Mouse (Mus musculus): Measurements from ENCODE around the gene Tm4sf5.
"Not testable (repeated sequence)": the region's sequence is repeated elsewhere in the genome, so short reads cannot be mapped to it uniquely, and the experiment has no call there.

Tm4sf5 gene

DNA sequence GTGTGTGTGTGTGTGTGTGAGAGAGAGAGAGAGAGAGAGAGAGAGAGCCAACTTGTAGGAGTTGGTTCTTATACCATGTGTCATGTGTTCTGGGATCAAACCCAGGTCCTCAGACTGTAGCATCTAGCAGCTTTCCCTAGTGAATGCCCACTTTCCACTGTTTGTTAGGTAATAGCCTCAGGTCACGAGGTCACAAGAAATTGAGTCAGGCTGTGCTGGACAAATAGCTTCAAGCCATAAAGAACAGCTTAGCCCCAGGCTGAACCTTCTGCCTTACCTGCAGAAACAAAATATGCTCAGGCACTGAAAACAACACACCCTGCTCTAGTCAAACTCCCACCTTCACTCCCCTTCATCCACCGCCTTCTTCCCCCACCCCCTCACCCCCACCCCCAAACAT, 6.2 kb downstream of the Tm4sf5 start:
- DNase-seq, result no peak

DNA sequence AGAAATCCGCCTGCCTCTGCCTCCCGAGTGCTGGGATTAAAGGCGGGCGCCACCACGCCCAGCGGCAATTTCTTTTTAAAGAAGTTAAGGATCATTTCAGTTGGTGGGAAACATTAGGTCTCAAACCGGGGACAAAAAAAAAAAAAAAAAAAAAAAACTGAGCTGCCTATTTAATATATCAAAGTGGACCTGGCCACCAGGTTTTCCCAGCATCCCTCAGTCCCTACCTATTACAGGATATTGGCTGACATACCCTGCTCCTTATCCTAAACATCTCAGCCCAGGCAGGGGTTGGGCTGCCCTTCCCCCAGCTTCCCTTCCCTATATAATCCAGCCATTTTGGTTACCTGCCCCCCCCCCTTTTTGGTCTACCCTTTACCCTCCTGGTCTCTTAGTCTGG, 6.8 kb downstream of the Tm4sf5 start:
- no peak for DNase-seq

DNA sequence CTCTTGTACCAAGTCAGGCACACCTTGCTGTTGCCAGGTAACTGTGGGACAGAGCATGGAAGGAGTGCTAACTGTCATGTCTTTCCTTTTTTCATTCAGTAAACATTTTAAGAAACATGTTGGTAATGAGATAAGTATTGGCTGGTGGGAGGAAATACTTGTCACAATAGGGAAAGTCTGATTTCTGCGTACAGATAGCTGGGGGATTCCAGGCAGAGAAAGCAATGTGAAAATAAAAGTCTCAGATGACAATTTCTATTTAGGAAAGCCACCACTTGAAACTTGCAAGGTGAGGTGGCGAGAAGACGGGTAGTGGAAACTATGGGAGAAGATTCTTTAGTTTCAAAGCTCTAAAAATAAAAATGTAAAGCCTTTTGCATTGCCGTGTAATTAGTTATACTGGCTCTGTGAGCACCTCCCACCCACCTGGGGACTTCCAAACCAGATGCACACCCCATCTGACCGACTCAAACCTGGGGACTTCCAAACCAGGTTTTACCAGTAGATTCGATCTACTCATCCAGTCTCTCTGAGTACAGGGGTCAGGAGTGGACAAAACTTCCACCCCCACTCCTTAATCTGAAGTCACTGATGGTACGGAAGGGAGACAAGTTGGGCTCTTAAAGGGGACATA, 7.8 kb downstream of the Tm4sf5 start:
- no peak for DNase-seq

DNA sequence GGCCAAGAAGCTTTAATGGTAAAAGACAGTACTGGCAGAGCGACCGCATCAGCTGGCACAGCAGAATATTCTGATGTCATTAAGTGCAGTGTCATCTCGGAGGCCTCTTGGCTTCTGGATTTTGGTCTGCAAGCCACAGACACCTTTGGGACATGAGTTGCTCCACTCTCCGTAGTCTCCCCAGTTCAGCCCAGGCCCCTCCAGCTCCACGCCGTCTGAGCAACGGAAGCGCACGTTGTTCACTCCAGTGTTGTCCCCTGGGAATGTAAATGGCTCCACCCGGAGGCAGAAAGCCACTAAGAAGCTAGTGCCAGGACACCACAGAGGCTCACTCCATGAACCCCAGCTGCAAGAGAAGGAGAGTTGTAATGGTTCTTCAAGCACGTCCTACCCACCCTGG, 8.5 kb downstream of the Tm4sf5 start:
- DNase-seq, result no peak

DNA sequence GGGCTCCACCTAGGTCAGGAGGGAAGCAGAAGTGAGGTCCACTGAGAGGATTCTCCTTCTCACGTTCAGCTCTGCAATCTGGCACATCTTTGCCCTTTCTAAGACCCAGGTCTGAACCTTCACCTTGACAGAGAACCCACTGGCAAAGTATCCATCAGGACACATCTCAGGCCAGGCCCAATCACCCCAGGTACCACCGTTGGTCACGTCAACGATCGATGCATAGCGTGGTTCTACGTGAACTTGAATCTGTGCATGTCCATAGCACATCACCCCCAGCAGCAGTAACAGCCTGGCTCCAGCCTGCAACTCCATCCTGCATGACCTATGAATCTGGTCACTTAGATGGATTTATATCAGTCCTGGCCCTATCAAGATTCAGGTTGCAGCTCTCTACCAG, 9.2 kb downstream of the Tm4sf5 start, which contains the start of gene Vmo1:
Gene Vmo1 (minus strand): TSS at position 329 of the 400 bp plus-strand sequence.
- no peak for DNase-seq

DNA sequence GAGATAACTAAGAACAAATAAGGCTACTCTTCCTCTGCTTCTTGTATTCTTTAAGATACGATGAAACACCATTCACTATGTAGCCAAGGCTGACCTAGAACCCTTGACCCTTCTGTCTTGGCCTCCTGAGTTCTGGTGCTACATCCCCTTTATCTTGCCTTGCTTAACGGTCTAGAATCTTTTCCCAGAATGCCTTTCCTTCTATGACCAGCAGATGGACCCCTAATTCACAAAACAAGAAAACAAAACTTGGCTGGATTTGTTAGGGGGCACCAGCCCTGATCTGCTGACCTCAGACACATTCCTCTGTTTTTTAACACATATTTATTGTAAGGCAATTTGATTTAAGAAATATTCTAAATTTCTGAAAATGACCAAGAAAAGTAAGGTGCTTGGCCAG, 11.3 kb downstream of the Tm4sf5 start:
- DNase-seq, result peak in 1 of 2 experiments; percentile 34

DNA sequence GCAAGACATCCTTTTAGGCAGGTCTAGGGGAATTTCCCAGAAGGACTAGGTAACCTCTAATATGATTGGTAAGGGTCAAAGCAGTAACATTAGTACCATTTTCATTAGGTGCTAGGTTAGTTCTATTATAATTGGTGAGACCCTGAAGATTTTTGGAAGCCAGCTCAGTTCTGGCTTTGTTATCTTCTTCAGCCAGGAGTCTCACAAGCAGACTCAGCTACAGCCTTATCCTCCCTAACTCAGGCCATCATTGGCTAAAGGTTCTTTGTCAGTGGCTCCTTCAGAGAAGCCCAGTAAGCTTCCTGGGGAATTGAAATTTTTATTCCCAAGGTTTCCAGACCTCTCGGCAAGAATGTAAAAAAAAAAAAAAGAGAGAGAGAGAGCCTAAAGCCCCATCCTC, 13.4 kb downstream of the Tm4sf5 start:
- no peak for DNase-seq

DNA sequence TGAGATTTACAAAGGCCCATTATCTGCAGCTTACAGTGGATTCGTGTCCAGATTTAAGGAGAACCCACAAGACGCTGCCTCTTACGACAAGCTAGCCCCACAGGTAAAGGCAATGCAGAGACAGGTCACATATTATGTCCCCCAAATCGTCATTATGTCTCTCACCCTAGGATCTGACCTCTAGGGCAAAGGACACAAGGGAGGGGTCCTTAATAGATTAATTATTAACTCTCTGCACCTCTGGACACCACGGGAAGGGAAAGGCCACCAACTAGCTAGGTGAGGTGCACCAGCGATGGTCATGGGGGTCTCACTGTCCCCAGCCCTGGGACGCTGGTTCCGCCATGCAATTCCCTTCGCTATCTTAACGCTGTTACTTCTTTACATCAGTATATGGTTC, 13.9 kb downstream of the Tm4sf5 start, which contains the start of gene Gltpd2:
Gene Gltpd2 (plus strand): TSS at position 274 of the 400 bp plus-strand sequence.
- DNase-seq, result no peak

DNA sequence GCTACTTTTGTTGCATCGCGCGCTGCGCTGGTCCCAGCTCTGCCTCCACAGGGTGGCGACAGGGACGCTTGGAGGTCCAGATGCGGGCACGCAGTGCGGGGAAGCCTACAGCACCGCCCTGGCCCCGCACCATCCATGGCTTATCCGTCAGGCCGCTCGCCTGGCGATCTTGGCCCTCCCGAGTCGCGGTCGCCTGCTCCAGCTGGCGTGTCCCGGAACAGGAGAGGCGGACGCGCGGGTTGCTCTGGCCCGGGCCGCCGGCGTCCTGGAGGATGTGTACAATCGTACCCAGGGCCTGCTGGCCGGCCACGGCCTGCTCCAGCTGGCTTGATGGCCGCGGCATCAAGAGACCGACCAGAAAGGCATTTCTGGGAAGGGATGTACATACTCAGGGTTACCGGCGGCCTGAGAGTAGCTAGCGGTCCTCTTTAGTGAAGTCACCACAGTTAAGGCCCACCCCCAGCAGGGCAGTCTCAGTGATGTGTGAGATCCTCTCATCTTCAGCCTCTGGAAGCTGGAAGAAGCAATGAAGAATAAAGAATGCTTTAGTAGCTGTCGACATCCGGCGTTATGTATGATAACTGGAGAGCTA, 15.2 kb downstream of the Tm4sf5 start:
- peak; percentile 37 to 61 for DNase-seq

DNA sequence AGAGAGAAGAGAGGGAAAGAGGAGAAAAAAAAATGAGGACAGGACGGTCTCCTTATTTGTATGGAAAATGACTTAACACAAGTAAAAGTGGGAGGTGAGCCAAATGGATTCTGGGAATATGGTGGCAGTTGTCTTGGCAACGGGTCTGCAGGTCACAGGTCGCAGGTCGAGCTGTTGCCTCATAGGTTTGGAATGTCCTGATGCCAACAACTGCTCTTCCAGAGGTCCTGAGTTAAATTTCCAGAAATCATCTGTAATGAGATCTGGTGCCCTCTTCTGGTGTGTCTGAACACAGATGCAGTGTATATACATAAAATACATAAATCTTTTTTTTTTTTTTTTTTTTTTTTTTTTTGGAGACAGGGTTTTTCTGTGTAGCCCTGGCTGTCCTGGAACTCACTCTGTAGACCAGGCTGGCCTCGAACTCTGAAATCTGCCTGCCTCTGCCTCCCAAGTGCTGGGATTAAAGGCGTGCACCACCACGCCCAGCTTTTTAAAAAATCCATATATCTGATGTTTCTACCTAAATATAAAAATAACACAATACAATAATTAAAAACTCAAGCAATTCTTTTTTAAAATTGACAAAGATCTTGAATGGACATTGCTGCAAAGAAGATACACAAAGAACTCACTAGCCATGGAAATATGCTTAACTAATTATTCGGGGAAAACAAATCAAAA, 18.4 kb downstream of the Tm4sf5 start:
- not testable (repeated sequence) for DNase-seq

DNA sequence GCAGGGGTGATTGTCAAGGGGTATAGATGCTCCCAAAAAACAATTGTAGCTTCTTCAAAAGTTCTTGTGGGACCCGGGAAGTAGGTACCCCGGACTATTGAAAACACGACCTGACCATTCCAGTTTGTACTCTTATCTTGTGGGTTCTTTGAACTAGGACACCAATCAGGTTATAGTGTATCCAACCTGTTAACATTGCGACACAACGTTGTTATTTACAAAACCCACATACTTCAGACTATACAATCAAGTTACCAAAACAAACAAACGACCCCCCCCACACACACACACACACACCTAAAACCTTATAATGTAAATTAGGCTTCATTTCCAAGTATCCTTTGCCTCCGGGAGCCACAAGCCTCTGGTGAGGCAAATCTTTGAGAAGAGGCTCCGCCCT, 19.7 kb downstream of the Tm4sf5 start:
- DNase-seq, result no peak

DNA sequence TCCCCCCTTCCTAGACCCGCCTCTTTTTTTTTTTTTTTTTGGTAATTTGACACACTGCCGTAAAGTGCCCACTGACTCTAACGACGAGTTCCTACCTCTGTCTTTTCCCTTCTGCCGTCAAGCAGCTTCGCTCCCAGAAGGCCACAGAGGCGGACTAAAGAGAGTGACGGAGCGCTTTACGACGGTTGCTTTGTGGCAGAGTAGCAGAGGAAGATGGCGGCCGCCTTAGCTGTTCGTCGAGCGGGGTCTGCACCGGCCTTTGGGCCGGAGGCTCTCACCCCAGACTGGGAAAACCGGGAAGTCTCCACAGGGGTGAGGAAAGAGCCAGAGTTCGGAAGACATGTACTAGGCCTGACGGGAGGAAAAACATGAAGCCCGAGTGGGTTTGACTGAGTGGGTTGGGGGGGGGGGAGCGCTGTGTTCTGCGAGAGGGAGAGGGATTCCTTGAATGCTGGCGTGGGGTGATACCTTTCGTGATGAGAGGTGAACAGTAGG, 20.2 kb downstream of the Tm4sf5 start, which contains the start of gene Psmb6:
Gene Psmb6 (plus strand): TSS at position 184 of the 495 bp plus-strand sequence.
- peak; percentile 90 to 97 for DNase-seq

DNA sequence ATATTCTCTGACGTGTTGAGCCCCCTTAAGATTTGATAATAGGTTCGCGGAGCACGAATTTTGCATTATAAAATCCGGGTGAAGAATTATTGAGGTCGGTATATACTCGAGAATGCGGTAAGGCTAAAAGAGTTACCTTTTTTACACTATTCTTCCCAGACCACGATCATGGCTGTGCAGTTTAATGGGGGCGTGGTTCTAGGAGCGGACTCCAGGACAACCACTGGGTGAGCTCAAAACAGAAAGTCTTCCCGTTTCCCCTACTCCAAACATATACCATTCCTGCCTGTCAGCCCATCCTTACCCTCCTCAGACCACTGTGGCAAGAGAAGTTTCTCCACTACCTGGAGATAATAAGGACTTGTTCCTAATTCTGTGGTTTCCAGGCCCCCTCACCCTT, 20.7 kb downstream of the Tm4sf5 start:
- no peak for DNase-seq

DNA sequence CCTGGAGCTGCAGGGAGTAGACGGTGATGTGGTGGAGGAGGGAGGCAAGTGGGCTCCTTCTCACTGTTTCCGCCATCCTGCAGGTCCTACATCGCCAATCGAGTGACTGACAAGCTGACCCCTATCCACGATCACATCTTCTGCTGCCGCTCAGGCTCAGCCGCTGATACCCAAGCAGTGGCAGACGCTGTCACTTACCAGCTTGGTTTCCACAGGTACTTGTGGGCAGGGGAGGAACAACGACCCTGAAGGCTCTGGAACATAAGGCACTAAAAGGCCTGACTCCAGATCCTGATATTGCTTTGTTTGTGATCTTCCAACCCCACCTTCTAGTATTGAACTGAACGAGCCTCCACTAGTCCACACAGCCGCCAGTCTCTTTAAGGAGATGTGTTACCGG, 21.2 kb downstream of the Tm4sf5 start:
- DNase-seq, result no peak

DNA sequence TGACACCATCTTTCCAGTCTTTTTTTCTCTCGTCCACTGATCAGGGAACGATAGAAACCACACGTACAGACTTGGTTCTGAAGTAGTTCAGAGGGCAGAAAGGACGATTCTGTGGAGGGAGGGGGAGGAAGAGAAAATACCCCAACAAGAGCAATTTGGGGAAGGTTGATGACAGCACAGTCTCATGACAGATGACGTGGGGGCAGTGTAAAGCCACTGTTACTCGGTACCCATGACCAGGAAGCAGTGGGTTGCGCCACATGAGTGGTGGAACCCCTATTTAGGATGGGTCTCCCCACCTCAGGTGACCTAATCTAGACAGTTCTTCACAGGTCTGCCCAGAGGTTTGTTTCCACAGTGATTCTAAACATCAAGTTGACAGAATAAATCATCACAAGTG, 23.6 kb downstream of the Tm4sf5 start:
- DNase-seq, result no peak

DNA sequence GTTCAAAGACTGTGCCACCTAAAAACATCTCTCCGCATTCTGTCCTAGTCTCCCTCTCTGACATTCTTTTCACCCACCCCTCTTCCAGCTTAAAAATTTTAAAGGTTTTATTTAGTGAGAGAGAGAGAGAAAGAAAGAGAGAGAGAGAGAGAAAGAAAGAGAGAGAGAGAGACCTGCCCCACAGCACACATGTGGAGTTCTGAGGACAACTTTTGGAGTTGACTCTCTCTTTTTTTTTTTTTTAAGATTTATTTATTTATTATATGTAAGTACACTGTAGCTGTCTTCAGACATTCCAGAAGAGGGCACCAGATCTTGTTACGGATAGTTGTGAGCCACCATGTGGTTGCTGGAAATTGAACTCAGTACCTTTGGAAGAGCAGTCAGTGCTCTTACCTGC, 26.0 kb downstream of the Tm4sf5 start:
- DNase-seq, result not testable (repeated sequence)

DNA sequence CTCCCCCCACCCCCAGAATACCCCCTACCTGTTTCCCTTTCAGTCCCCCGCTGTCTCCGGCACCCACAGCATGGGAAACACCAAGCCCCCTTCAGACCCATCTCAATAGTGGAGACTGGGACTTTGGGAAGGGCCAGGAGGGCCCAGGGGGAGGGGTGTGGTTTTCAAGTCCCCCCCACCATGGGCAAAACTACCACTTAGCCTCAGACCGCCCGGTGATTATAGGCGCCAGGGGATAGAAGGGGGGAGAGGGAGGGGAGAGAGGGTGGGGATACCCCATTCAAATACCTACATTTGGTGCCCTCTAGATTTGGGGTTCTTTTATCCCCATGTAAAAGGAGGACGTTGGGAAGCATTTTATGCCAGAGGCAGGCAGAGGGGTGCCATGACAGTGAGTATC, 27.8 kb downstream of the Tm4sf5 start, which contains the start of gene Gm40193:
Gene Gm40193 (minus strand): TSS at position 101 of the 400 bp plus-strand sequence.
- no peak for DNase-seq

DNA sequence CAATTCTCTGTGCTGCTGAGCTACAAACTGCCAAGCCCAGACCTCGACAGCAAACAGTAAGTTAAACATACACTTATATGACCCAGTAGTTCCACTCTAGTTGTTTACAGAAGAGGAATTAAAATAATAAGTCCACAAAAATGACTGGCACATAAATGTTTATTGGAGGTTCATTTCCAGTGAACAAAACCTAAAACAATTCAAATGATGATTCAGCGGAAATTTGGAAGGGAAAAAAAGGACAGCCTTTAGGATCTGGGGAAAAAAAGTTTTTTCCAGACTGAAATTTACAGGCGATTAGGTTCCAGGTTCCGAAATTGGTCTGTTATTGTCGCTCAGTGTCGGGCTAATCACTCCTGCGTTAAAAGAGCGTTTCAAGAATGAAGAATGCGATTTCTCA, 34.4 kb downstream of the Tm4sf5 start:
- no peak for DNase-seq

DNA sequence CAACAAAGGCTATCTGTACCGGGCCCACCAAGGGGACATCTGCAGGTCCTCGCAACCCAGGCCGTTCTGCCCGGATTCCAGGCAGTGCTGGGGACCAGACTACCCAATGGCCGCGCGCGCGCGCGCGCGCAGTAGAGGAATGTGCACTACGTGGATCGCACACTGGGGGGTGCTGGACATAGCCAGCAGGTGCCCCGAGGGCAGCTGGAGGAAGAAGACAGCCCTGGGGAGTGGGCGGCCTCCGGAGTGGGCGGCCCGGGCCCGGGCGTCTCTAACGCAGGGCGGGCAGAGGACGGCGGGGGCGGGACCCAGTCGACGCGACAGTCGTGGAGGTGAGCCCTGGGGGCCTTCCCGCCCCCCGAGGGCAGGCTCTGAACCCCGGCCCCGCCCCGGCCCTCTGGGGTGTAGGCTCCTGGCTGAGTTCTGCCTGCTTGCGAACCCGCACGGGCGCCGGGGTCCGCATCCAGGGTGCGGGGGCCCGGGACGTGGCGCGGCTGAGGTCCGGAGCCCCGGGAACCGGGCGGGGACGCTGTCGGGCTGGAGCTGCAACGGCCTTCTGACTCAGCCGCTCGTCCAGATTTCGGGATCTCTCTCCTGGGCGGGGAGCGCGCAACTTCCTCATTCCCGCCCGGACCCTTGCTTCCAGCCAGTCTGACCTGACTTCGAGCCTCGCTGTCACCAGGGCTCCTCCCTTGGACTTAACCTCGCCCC, 35.0 kb downstream of the Tm4sf5 start, which contains the start of gene Pld2:
Gene Pld2 (plus strand): TSS at position 188 of the 711 bp plus-strand sequence.
- peak; percentile 39 to 53 for DNase-seq

DNA sequence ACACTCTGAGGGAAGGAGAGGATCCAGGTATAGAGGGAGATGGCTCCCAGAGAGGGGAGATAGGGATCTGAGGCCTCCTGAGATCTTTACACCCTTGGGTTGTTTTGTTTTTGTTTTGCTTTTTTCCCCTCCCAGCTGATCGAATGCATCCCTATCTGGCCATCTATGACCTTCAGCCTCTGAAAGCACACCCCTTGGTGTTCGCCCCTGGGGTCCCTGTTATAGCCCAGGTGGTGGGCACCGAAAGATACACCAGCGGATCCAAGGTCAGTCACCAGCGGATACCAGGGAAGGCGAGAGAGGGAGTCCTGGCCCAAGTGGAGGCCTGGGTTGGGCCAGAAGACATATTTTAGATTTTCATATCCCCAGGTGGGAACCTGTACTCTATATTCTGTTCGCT, 35.9 kb downstream of the Tm4sf5 start:
- DNase-seq, result no peak

DNA sequence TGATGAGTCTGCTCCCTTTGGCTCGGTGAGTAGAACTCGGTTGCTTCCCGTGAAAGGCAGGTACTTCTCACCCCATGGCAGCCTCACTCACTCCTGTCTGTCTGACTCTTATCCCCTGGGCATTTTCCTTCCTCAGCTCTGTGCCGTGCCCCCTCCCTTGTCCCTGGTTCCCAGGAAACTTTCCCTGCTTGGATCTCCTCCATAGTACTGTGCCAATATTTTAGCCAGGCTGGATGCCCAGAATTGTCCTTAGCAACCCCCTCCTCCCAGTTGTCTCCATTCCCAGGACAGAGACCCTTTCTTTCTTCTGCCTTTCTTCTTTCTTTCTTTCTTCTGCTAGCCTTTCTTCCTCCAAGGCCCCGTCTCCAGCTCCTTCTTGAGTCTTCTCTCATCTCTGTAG, 36.4 kb downstream of the Tm4sf5 start:
- DNase-seq, result no peak

DNA sequence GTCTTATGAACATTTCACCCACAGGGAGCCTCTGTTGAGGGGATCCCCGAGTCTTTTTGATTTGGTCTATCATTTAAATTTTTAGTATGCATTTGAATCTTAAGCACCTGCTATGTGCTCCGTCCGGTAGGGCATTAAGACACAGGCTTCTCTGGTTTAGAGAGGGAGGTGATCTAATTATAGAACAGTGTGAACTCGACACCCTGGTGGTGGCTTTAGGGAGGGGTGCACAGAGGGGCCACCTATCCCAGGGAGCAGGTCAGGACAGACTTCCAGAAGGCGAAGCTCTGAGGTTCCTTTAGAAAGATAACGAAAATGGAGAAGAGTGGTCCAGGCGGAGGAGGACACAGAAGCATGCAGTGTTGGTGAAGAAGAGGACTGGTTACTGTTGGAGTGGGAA, 39.5 kb downstream of the Tm4sf5 start:
- no peak for DNase-seq

DNA sequence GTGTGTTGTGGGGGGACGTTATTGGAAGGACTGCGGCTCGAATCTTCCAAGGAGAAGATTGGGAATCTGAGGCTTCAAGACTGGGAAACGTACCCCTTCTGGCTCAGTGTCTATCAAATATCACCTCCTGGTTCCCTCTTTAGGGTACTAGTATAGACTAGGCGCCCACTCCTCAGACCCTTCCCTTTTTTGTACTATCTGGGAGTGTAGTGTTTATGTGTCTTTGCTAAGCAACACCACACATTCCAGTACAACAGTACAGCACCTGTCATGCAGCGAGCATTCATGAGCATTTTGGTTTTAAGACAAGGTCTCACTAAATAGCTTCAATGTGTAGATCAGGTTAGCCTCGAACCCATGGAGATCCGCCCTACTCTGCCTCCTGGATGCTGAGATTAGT, 46.5 kb downstream of the Tm4sf5 start:
- DNase-seq, result no peak
